7 mouse cellular contexts compared by ENCODE assay signal in genomic region chr7:80324816-80325119, GRCm38 (mm10). TPM values are rescaled to one million over a fixed set of nuclear protein-coding genes. Genes with fewer than 3 reads are reported as not detected.
DNase-seq lines count a peak whose midpoint lies in the region; ATAC-seq and TF ChIP-seq lines count a peak whose summit lies in the region.
"Not testable (repeated sequence)": the region's sequence is repeated elsewhere in the genome, so short reads cannot be mapped to it uniquely, and the experiment has no call there.

No protein-coding gene starts in this region.

- not testable (repeated sequence) for ATAC-seq in forebrain, embryonic 14.5 days; heart, embryonic 15.5 days (replicated peaks; ENCODE audit: insufficient number of reproducible peaks, insufficient read depth, low FRiP score, low read depth); intestine, embryonic 15.5 days; limb, embryonic 14.5 days (ENCODE audit: low FRiP score, low read depth); lung, embryonic 16.5 days (ENCODE audit: low read depth); neural tube, embryonic 12.5 days (ENCODE audit: low FRiP score, low read depth)

- WGBS in forebrain, embryonic 14.5 days: 55% methylated on average over 5 of the region's 5 CpGs
- WGBS in heart, embryonic 15.5 days: 48% methylated on average over 5 of the region's 5 CpGs
- 34% methylated on average over 4 of the region's 5 CpGs for WGBS in intestine, embryonic 15.5 days
- 37% methylated on average over 4 of the region's 5 CpGs for WGBS in limb, embryonic 14.5 days
- WGBS in lung, embryonic 16.5 days: 47% methylated on average over 5 of the region's 5 CpGs
- 60% methylated on average over 5 of the region's 5 CpGs for WGBS in neural tube, embryonic 12.5 days

- DNase-seq in forebrain, embryonic 14.5 days (ENCODE audit: low spot score); limb, embryonic 14.5 days (ENCODE audit: low spot score): not testable (repeated sequence)

- H3K4me1 ChIP-seq in brown adipose tissue, adult 24 weeks (ENCODE audit: control insufficient read depth, insufficient read depth, insufficient read length, low read length); forebrain, embryonic 14.5 days (ENCODE audit: control insufficient read depth, insufficient read depth, low read length); limb, embryonic 14.5 days (ENCODE audit: control insufficient read depth, insufficient read depth, low read length); lung, embryonic 16.5 days (replicated peaks; ENCODE audit: control insufficient read depth, insufficient read depth, low read length): not testable (repeated sequence)
- H3K4me1 ChIP-seq in heart, embryonic 15.5 days (replicated peaks): peaks cover 21% of the 10 kb centered on the region
- H3K4me1 ChIP-seq in intestine, embryonic 15.5 days (replicated peaks): peaks cover 12% of the 10 kb centered on the region; the same call in 1 of the 2 replicates
- peaks cover 19% of the 10 kb centered on the region for H3K4me1 ChIP-seq in neural tube, embryonic 12.5 days

- not testable (repeated sequence) for H3K27me3 ChIP-seq in forebrain, embryonic 14.5 days (replicated peaks; ENCODE audit: control insufficient read depth, insufficient read depth, low read length); heart, embryonic 15.5 days; intestine, embryonic 15.5 days (replicated peaks); limb, embryonic 14.5 days (ENCODE audit: control insufficient read depth, insufficient read depth, low read length); lung, embryonic 16.5 days (ENCODE audit: control insufficient read depth, insufficient read depth, low read depth, low read length); neural tube, embryonic 12.5 days (replicated peaks)

- peaks cover 58% of the 10 kb centered on the region for H3K36me3 ChIP-seq in forebrain, embryonic 14.5 days (ENCODE audit: control insufficient read depth, insufficient read depth, low read length)
- peaks cover 49% of the 10 kb centered on the region for H3K36me3 ChIP-seq in heart, embryonic 15.5 days
- H3K36me3 ChIP-seq in intestine, embryonic 15.5 days: peaks cover 37% of the 10 kb centered on the region
- peaks cover 53% of the 10 kb centered on the region for H3K36me3 ChIP-seq in limb, embryonic 14.5 days (ENCODE audit: control insufficient read depth, insufficient read depth, low read length)
- H3K36me3 ChIP-seq in lung, embryonic 16.5 days (ENCODE audit: control insufficient read depth, insufficient read depth, low read length): peaks cover 30% of the 10 kb centered on the region
- H3K36me3 ChIP-seq in neural tube, embryonic 12.5 days: peaks cover 59% of the 10 kb centered on the region

- H3K4me2 ChIP-seq in forebrain, embryonic 14.5 days (ENCODE audit: low read length): peak overlapping the region; percentile 83
- H3K4me2 ChIP-seq in heart, embryonic 15.5 days: peak overlapping the region; percentile 83; the same call in 1 of the 2 replicates
- H3K4me2 ChIP-seq in intestine, embryonic 15.5 days (replicated peaks): peak overlapping the region; percentile 47; the same call in 1 of the 2 replicates
- H3K4me2 ChIP-seq in limb, embryonic 14.5 days (replicated peaks; ENCODE audit: low read depth, low read length, severe bottlenecking): peak overlapping the region; percentile 89; the same call in 1 of the 2 replicates
- H3K4me2 ChIP-seq in lung, embryonic 16.5 days (ENCODE audit: low read depth, low read length): peak overlapping the region; percentile 70
- H3K4me2 ChIP-seq in neural tube, embryonic 12.5 days (replicated peaks): peak overlapping the region; percentile 80

- TF ChIP-seq POLR2A in limb, embryonic 14.5 days (IDR thresholded peaks at IDR 0.05; ENCODE audit: borderline replicate concordance, extremely low read depth, insufficient read depth, insufficient read length): not testable (repeated sequence)

- H3K9me3 ChIP-seq in forebrain, embryonic 14.5 days (replicated peaks; ENCODE audit: control insufficient read depth, low read length); heart, embryonic 15.5 days (replicated peaks); intestine, embryonic 15.5 days; limb, embryonic 14.5 days (ENCODE audit: control insufficient read depth, low read length); lung, embryonic 16.5 days (ENCODE audit: control insufficient read depth, low read length); neural tube, embryonic 12.5 days: not testable (repeated sequence)

- peak overlapping the region; percentile 52 for H3K27ac ChIP-seq in brown adipose tissue, adult 24 weeks (replicated peaks; ENCODE audit: low read depth, low read length)
- 0 out of 2 replicates have a peak overlapping the region, but pooled peaks have one; percentile 86 for H3K27ac ChIP-seq in forebrain, embryonic 14.5 days (ENCODE audit: low read depth, low read length)
- H3K27ac ChIP-seq in heart, embryonic 15.5 days: peak overlapping the region; percentile 96
- H3K27ac ChIP-seq in intestine, embryonic 15.5 days: 0 out of 2 replicates have a peak overlapping the region, but pooled peaks have one; percentile 56
- not testable (repeated sequence) for H3K27ac ChIP-seq in limb, embryonic 14.5 days (replicated peaks; ENCODE audit: low read depth, low read length); neural tube, embryonic 12.5 days
- H3K27ac ChIP-seq in lung, embryonic 16.5 days (ENCODE audit: low read length): peak overlapping the region; percentile 56; the same call in 1 of the 2 replicates

- not testable (repeated sequence) for H3K9ac ChIP-seq in forebrain, embryonic 14.5 days (ENCODE audit: low read length); heart, embryonic 15.5 days; intestine, embryonic 15.5 days; limb, embryonic 14.5 days (ENCODE audit: low read depth, low read length, severe bottlenecking); lung, embryonic 16.5 days (ENCODE audit: low read length); neural tube, embryonic 12.5 days

- H3K4me3 ChIP-seq in brown adipose tissue, adult 24 weeks (ENCODE audit: insufficient read depth, low read depth, low read length); intestine, embryonic 15.5 days (replicated peaks); neural tube, embryonic 12.5 days: not testable (repeated sequence)
- peak overlapping the region; percentile 52; the same call in 1 of the 2 replicates for H3K4me3 ChIP-seq in forebrain, embryonic 14.5 days (ENCODE audit: low read depth, low read length)
- peak overlapping the region; percentile 84 for H3K4me3 ChIP-seq in heart, embryonic 15.5 days
- H3K4me3 ChIP-seq in limb, embryonic 14.5 days (replicated peaks; ENCODE audit: low read length): peak overlapping the region; percentile 63; the same call in 1 of the 2 replicates
- peak overlapping the region; percentile 67; the same call in 1 of the 2 replicates for H3K4me3 ChIP-seq in lung, embryonic 16.5 days (ENCODE audit: low read length)

RNA-seq across cellular contexts. Expression of gene Rccd1, which starts 0.5 kb away (rescaled TPM):
- 3.7 and 7.2 TPM in 2 replicates for polyA plus RNA-seq in brown adipose tissue, adult 24 weeks (2012; ENCODE audit: insufficient read depth, insufficient read length, missing spikeins)
- polyA plus RNA-seq in forebrain, embryonic 14.5 days (2014; fragmentation: Nextera tagmentation; extraction: Ambion mirVana): 7.0 and 11.4 TPM in 2 replicates
- polyA plus RNA-seq in heart, embryonic 15.5 days (2015; fragmentation: Nextera tagmentation; extraction: Ambion mirVana): 7.9 and 9.0 TPM in 2 replicates
- polyA plus RNA-seq in intestine, embryonic 15.5 days (2015; fragmentation: Nextera tagmentation; extraction: Ambion mirVana): 9.3 and 10.7 TPM in 2 replicates
- 22.5 and 26.2 TPM in 2 replicates for polyA plus RNA-seq in limb, embryonic 14.5 days (2012; rRNA removed)
- 8.0 and 10.2 TPM in 2 replicates for polyA plus RNA-seq in limb, embryonic 14.5 days (2014; fragmentation: Nextera tagmentation; extraction: Ambion mirVana)
- polyA plus RNA-seq in lung, embryonic 16.5 days (2015; fragmentation: Nextera tagmentation; extraction: Ambion mirVana): 7.2 and 8.9 TPM in 2 replicates
- 10.2 and 12.5 TPM in 2 replicates for polyA plus RNA-seq in neural tube, embryonic 12.5 days (2016; fragmentation: Nextera tagmentation; extraction: Ambion mirVana)

RNA-seq across cellular contexts. Expression of gene Unc45a, which starts 16.0 kb away (rescaled TPM):
- 12.8 and 19.7 TPM in 2 replicates for polyA plus RNA-seq in brown adipose tissue, adult 24 weeks (2012; ENCODE audit: insufficient read depth, insufficient read length, missing spikeins)
- 29.6 and 36.4 TPM in 2 replicates for polyA plus RNA-seq in forebrain, embryonic 14.5 days (2014; fragmentation: Nextera tagmentation; extraction: Ambion mirVana)
- 16.6 and 21.5 TPM in 2 replicates for polyA plus RNA-seq in heart, embryonic 15.5 days (2015; fragmentation: Nextera tagmentation; extraction: Ambion mirVana)
- polyA plus RNA-seq in intestine, embryonic 15.5 days (2015; fragmentation: Nextera tagmentation; extraction: Ambion mirVana): 37.0 and 37.6 TPM in 2 replicates
- polyA plus RNA-seq in limb, embryonic 14.5 days (2012; rRNA removed): 55.1 and 62.6 TPM in 2 replicates
- polyA plus RNA-seq in limb, embryonic 14.5 days (2014; fragmentation: Nextera tagmentation; extraction: Ambion mirVana): 36.9 and 40.4 TPM in 2 replicates
- polyA plus RNA-seq in lung, embryonic 16.5 days (2015; fragmentation: Nextera tagmentation; extraction: Ambion mirVana): 40.8 and 42.3 TPM in 2 replicates
- polyA plus RNA-seq in neural tube, embryonic 12.5 days (2016; fragmentation: Nextera tagmentation; extraction: Ambion mirVana): 55.8 and 59.9 TPM in 2 replicates

RNA-seq across cellular contexts. Expression of gene Hddc3, which starts 18.1 kb away (rescaled TPM):
- polyA plus RNA-seq in brown adipose tissue, adult 24 weeks (2012; ENCODE audit: insufficient read depth, insufficient read length, missing spikeins): 35.2 and 35.6 TPM in 2 replicates
- polyA plus RNA-seq in forebrain, embryonic 14.5 days (2014; fragmentation: Nextera tagmentation; extraction: Ambion mirVana): 27.2 and 30.7 TPM in 2 replicates
- 16.1 and 17.4 TPM in 2 replicates for polyA plus RNA-seq in heart, embryonic 15.5 days (2015; fragmentation: Nextera tagmentation; extraction: Ambion mirVana)
- 14.7 and 15.4 TPM in 2 replicates for polyA plus RNA-seq in intestine, embryonic 15.5 days (2015; fragmentation: Nextera tagmentation; extraction: Ambion mirVana)
- polyA plus RNA-seq in limb, embryonic 14.5 days (2012; rRNA removed): 48.8 and 50.4 TPM in 2 replicates
- 23.1 and 23.8 TPM in 2 replicates for polyA plus RNA-seq in limb, embryonic 14.5 days (2014; fragmentation: Nextera tagmentation; extraction: Ambion mirVana)
- 20.9 and 21.9 TPM in 2 replicates for polyA plus RNA-seq in lung, embryonic 16.5 days (2015; fragmentation: Nextera tagmentation; extraction: Ambion mirVana)
- polyA plus RNA-seq in neural tube, embryonic 12.5 days (2016; fragmentation: Nextera tagmentation; extraction: Ambion mirVana): 20.6 and 21.1 TPM in 2 replicates

RNA-seq across cellular contexts. Expression of gene Prc1, which starts 30.5 kb away (rescaled TPM):
- 1.3 TPM in 1 of 2 replicates, not detected in the other for polyA plus RNA-seq in brown adipose tissue, adult 24 weeks (2012; ENCODE audit: insufficient read depth, insufficient read length, missing spikeins)
- 102 and 125 TPM in 2 replicates for polyA plus RNA-seq in forebrain, embryonic 14.5 days (2014; fragmentation: Nextera tagmentation; extraction: Ambion mirVana)
- polyA plus RNA-seq in heart, embryonic 15.5 days (2015; fragmentation: Nextera tagmentation; extraction: Ambion mirVana): 125 and 145 TPM in 2 replicates
- polyA plus RNA-seq in intestine, embryonic 15.5 days (2015; fragmentation: Nextera tagmentation; extraction: Ambion mirVana): 118 and 121 TPM in 2 replicates
- 78.5 and 79.9 TPM in 2 replicates for polyA plus RNA-seq in limb, embryonic 14.5 days (2012; rRNA removed)
- 109 and 111 TPM in 2 replicates for polyA plus RNA-seq in limb, embryonic 14.5 days (2014; fragmentation: Nextera tagmentation; extraction: Ambion mirVana)
- polyA plus RNA-seq in lung, embryonic 16.5 days (2015; fragmentation: Nextera tagmentation; extraction: Ambion mirVana): 166 and 182 TPM in 2 replicates
- polyA plus RNA-seq in neural tube, embryonic 12.5 days (2016; fragmentation: Nextera tagmentation; extraction: Ambion mirVana): 121 and 123 TPM in 2 replicates

RNA-seq across cellular contexts. Expression of gene Man2a2, which starts 46.4 kb away (rescaled TPM):
- polyA plus RNA-seq in brown adipose tissue, adult 24 weeks (2012; ENCODE audit: insufficient read depth, insufficient read length, missing spikeins): 56.3 and 65.8 TPM in 2 replicates
- polyA plus RNA-seq in forebrain, embryonic 14.5 days (2014; fragmentation: Nextera tagmentation; extraction: Ambion mirVana): 7.6 and 10.5 TPM in 2 replicates
- polyA plus RNA-seq in heart, embryonic 15.5 days (2015; fragmentation: Nextera tagmentation; extraction: Ambion mirVana): 15.1 and 21.1 TPM in 2 replicates
- polyA plus RNA-seq in intestine, embryonic 15.5 days (2015; fragmentation: Nextera tagmentation; extraction: Ambion mirVana): 13.1 and 14.7 TPM in 2 replicates
- 64.8 and 89.1 TPM in 2 replicates for polyA plus RNA-seq in limb, embryonic 14.5 days (2012; rRNA removed)
- polyA plus RNA-seq in limb, embryonic 14.5 days (2014; fragmentation: Nextera tagmentation; extraction: Ambion mirVana): 14.8 and 18.4 TPM in 2 replicates
- polyA plus RNA-seq in lung, embryonic 16.5 days (2015; fragmentation: Nextera tagmentation; extraction: Ambion mirVana): 20.4 and 21.1 TPM in 2 replicates
- 25.0 and 25.5 TPM in 2 replicates for polyA plus RNA-seq in neural tube, embryonic 12.5 days (2016; fragmentation: Nextera tagmentation; extraction: Ambion mirVana)
